In genomic region chr3:36067731-36068130, GRCm38 (mm10) we compare ENCODE assay signal across 23 mouse cellular contexts. TPM values are rescaled to one million over a fixed set of nuclear protein-coding genes. Genes with fewer than 3 reads are reported as not detected.
DNase-seq lines count a peak whose midpoint lies in the region; ATAC-seq and TF ChIP-seq lines count a peak whose summit lies in the region.
"Had no signal": no experiment of that assay in that cellular context is flagged by ENCODE, and none has a peak within 500 bp of the region (broad histone marks: within the 10 kb centered on the region; RNA-seq: fewer than 3 reads in every experiment).

No protein-coding gene starts in this region.

- H3K4me1 ChIP-seq in embryonic facial prominence, embryonic 13.5 days, result peaks cover 15% of the 10 kb centered on the region
- H3K4me1 ChIP-seq in embryonic facial prominence, embryonic 10.5 days, result peaks cover 14% of the 10 kb centered on the region
- peaks cover 2% of the 10 kb centered on the region; the same call in 1 of the 2 replicates for H3K4me1 ChIP-seq in lung, postnatal 0 days (ENCODE audit: insufficient read depth, low read depth, low read length)
- peaks cover 5% of the 10 kb centered on the region; the same call in 1 of the 2 replicates for H3K4me1 ChIP-seq in lung, adult 2 months (ENCODE audit: control insufficient read depth, insufficient read depth, low read length)
- H3K4me1 ChIP-seq in forebrain, embryonic 13.5 days, result peaks cover 17% of the 10 kb centered on the region

- H3K36me3 ChIP-seq in embryonic facial prominence, embryonic 13.5 days, result peaks cover 23% of the 10 kb centered on the region
- peaks cover 21% of the 10 kb centered on the region for H3K36me3 ChIP-seq in embryonic facial prominence, embryonic 10.5 days (replicated peaks)
- no peaks in the 10 kb centered on the region for H3K36me3 ChIP-seq in lung, postnatal 0 days (ENCODE audit: insufficient read depth, low read length)
- peaks cover 15% of the 10 kb centered on the region for H3K36me3 ChIP-seq in forebrain, embryonic 13.5 days (ENCODE audit: poor library complexity, severe bottlenecking)

- H3K9ac ChIP-seq in embryonic facial prominence, embryonic 13.5 days, result no peak overlapping the region
- H3K9ac ChIP-seq in lung, postnatal 0 days (replicated peaks; ENCODE audit: low read depth), result no peak overlapping the region
- H3K9ac ChIP-seq in forebrain, embryonic 13.5 days, result no peak overlapping the region

- no peak for TF ChIP-seq CTCF in lung, postnatal 0 days (IDR thresholded peaks at IDR 0.05)
- no peak for TF ChIP-seq CTCF in lung, adult 2 months (IDR thresholded peaks at IDR 0.05; ENCODE audit: insufficient read depth, low read length)

- TF ChIP-seq POLR2A in lung, adult 2 months (IDR thresholded peaks at IDR 0.05; ENCODE audit: borderline replicate concordance, extremely low read depth, low read depth, low read length), result no peak

- WGBS in embryonic facial prominence, embryonic 13.5 days, result 80% methylated on average over 6 of the region's 6 CpGs
- 91% methylated on average over 6 of the region's 6 CpGs for WGBS in embryonic facial prominence, embryonic 10.5 days
- WGBS in lung, postnatal 0 days, result 65% methylated on average over 6 of the region's 6 CpGs
- 73% methylated on average over 6 of the region's 6 CpGs for WGBS in lung, adult 2 months
- WGBS in forebrain, embryonic 13.5 days, result 88% methylated on average over 6 of the region's 6 CpGs

- H3K27me3 ChIP-seq in embryonic facial prominence, embryonic 13.5 days, result peaks cover 8% of the 10 kb centered on the region; the same call in 1 of the 2 replicates
- no peaks in the 10 kb centered on the region; the same call in 1 of the 2 replicates for H3K27me3 ChIP-seq in embryonic facial prominence, embryonic 10.5 days (replicated peaks; ENCODE audit: low read depth, poor library complexity, severe bottlenecking)
- H3K27me3 ChIP-seq in lung, postnatal 0 days (replicated peaks; ENCODE audit: insufficient read depth, low read length), result no peaks in the 10 kb centered on the region
- peaks cover 17% of the 10 kb centered on the region for H3K27me3 ChIP-seq in forebrain, embryonic 13.5 days

- H3K9me3 ChIP-seq in embryonic facial prominence, embryonic 13.5 days, result no peaks in the 10 kb centered on the region
- no peaks in the 10 kb centered on the region for H3K9me3 ChIP-seq in embryonic facial prominence, embryonic 10.5 days
- H3K9me3 ChIP-seq in lung, postnatal 0 days (ENCODE audit: low read length), result no peaks in the 10 kb centered on the region
- H3K9me3 ChIP-seq in forebrain, embryonic 13.5 days (replicated peaks), result no peaks in the 10 kb centered on the region
- H3K9me3 ChIP-seq: forebrain, embryonic 12.5 days; heart, embryonic 13.5 days; hindbrain, embryonic 13.5 days had no signal

- no peak for DNase-seq in embryonic facial prominence, embryonic 10.5 days (ENCODE audit: low spot score)
- DNase-seq in lung, postnatal 0 days (ENCODE audit: low spot score), result peak; percentile 7
- no peak for DNase-seq in lung, adult 2 months
- peak; percentile 8 for DNase-seq in 416B (ENCODE audit: low read depth)
- peak; percentile 98 for DNase-seq in fat pad, adult 2 months (ENCODE audit: extremely low read depth, low read depth, low spot score)
- DNase-seq: adrenal gland, postnatal 14 days; cerebellum, adult 11-12 months; cerebellum, adult 9-10 months; cerebellum, postnatal 25 days; forebrain, postnatal 0 days; gastrocnemius, postnatal 14 days had no signal

- no peak overlapping the region for H3K4me3 ChIP-seq in embryonic facial prominence, embryonic 13.5 days
- no peak overlapping the region for H3K4me3 ChIP-seq in embryonic facial prominence, embryonic 10.5 days
- no peak overlapping the region for H3K4me3 ChIP-seq in lung, postnatal 0 days (ENCODE audit: low read depth, low read length)
- H3K4me3 ChIP-seq in lung, adult 2 months (replicated peaks; ENCODE audit: extremely low read depth, low read depth, low read length), result no peak overlapping the region
- no peak overlapping the region for H3K4me3 ChIP-seq in forebrain, embryonic 13.5 days

- no peak overlapping the region for H3K27ac ChIP-seq in embryonic facial prominence, embryonic 13.5 days
- no peak overlapping the region for H3K27ac ChIP-seq in embryonic facial prominence, embryonic 10.5 days (replicated peaks)
- no peak overlapping the region for H3K27ac ChIP-seq in lung, postnatal 0 days (ENCODE audit: low read length)
- H3K27ac ChIP-seq in forebrain, embryonic 13.5 days, result no peak overlapping the region
- H3K27ac ChIP-seq: forebrain, embryonic 12.5 days; heart, embryonic 13.5 days; hindbrain, embryonic 13.5 days had no signal

- peak overlapping the region; percentile 85; the same call in 1 of the 2 replicates for H3K4me2 ChIP-seq in embryonic facial prominence, embryonic 13.5 days
- no peak overlapping the region for H3K4me2 ChIP-seq in lung, postnatal 0 days (replicated peaks; ENCODE audit: low read depth, low read length)
- H3K4me2 ChIP-seq in forebrain, embryonic 13.5 days, result no peak overlapping the region

- no peak for TF ChIP-seq EP300 in lung, postnatal 0 days (IDR thresholded peaks at IDR 0.05)

- no peak for ATAC-seq in embryonic facial prominence, embryonic 13.5 days (ENCODE audit: insufficient number of reproducible peaks, insufficient read depth, low FRiP score, low TSS enrichment, low read depth)
- ATAC-seq in lung, postnatal 0 days, result no peak
- ATAC-seq in granulocyte monocyte progenitor cell, adult 5-6 weeks (replicated peaks; ENCODE audit: poor library complexity, severe bottlenecking), result no peak
- ATAC-seq in forebrain, embryonic 13.5 days, result no peak
- ATAC-seq: activated CD4-positive, CD25-positive, alpha-beta regulatory T cell, adult 4 months; forebrain, postnatal 0 days; Patski had no signal

RNA-seq across cellular contexts. Expression of gene Acad9, which starts 2.0 kb away (rescaled TPM):
- polyA plus RNA-seq in embryonic facial prominence, embryonic 13.5 days (2015; fragmentation: Nextera tagmentation; extraction: Ambion mirVana), result 74.2 and 105 TPM in 2 replicates
- 97.7 and 98.3 TPM in 2 replicates for polyA plus RNA-seq in embryonic facial prominence, embryonic 10.5 days (2016; fragmentation: Nextera tagmentation; extraction: Ambion mirVana)
- 46.1 and 52.2 TPM in 2 replicates for polyA plus RNA-seq in lung, postnatal 0 days (2015; fragmentation: Nextera tagmentation; extraction: Ambion mirVana)
- 9.6 and 17.1 TPM in 2 replicates for polyA plus RNA-seq in lung, adult 2 months (2012; rRNA removed)
- 36.5 and 49.0 TPM in 2 replicates for total RNA-seq in granulocyte monocyte progenitor cell, adult 5-6 weeks (2014; fragmentation: Nextera tagmentation)
- total RNA-seq in granulocyte monocyte progenitor cell, adult 5-6 weeks (2017), result 48.7 and 70.9 TPM in 2 replicates
- 85.3 and 88.1 TPM in 2 replicates for polyA plus RNA-seq in forebrain, embryonic 13.5 days (2015; fragmentation: Nextera tagmentation; extraction: Ambion mirVana)

RNA-seq across cellular contexts. Expression of gene Ccdc144b, which starts 14.4 kb away (rescaled TPM):
- not detected in 2 replicates for polyA plus RNA-seq in embryonic facial prominence, embryonic 13.5 days (2015; fragmentation: Nextera tagmentation; extraction: Ambion mirVana)
- polyA plus RNA-seq in embryonic facial prominence, embryonic 10.5 days (2016; fragmentation: Nextera tagmentation; extraction: Ambion mirVana), result not detected in 2 replicates
- polyA plus RNA-seq in lung, postnatal 0 days (2015; fragmentation: Nextera tagmentation; extraction: Ambion mirVana), result not detected in 2 replicates
- polyA plus RNA-seq in lung, adult 2 months (2012; rRNA removed), result not detected in 2 replicates
- total RNA-seq in granulocyte monocyte progenitor cell, adult 5-6 weeks (2014; fragmentation: Nextera tagmentation), result not detected in 2 replicates
- not detected in 2 replicates for total RNA-seq in granulocyte monocyte progenitor cell, adult 5-6 weeks (2017)
- polyA plus RNA-seq in forebrain, embryonic 13.5 days (2015; fragmentation: Nextera tagmentation; extraction: Ambion mirVana), result not detected in 2 replicates
- total RNA-seq: forebrain, postnatal 0 days; gastrocnemius, adult 18-20 months; gastrocnemius, postnatal 14 days; hematopoietic stem cell, adult 5-6 weeks had no signal
- polyA plus RNA-seq: activated CD4-positive, CD25-positive, alpha-beta regulatory T cell, adult 4 months; C2C12; cortical plate, adult 2 months; forebrain, embryonic 12.5 days; forebrain, postnatal 0 days; hindbrain, embryonic 13.5 days; Patski had no signal

Comparison
In these comparisons a context has a peak if more than half of its experiments do, and no peak if none do; other contexts are left out.
1. DNase-seq: peak in lung, postnatal 0 days (single experiment), 416B (single experiment) and fat pad, adult 2 months (single experiment); none in embryonic facial prominence, embryonic 10.5 days (single experiment) and lung, adult 2 months (single experiment).